In the genomic region with DNA sequence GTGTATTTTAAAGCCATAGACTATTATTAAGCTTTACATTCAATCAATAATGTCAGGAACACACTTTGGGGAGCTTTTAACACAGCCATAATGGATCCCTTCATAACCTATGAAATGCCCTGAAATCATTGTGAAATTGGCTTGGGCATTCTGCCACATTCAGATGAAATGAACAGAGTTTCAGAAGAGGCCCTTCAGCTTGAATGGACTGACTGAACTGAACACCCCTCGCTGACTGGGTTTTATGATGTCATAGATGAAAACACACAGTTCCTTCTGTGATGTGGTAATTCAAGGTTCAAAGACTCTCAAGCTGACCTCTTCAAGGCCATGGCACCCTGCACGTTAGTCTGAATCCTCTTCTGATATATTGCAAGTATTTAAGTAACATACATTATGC, we compare ENCODE assay signal across 13 mouse cellular contexts.
"Had no signal": no experiment of that assay in that cellular context is flagged by ENCODE, and none has a peak within 500 bp of the region (broad histone marks: within the 10 kb centered on the region; RNA-seq: fewer than 3 reads in every experiment).

No protein-coding gene starts in this region.

- H3K9ac ChIP-seq: limb, embryonic 15.5 days; liver, embryonic 12.5 days; neural tube, embryonic 12.5 days had no signal

- H3K4me3 ChIP-seq: layer of hippocampus, adult 2 months; limb, embryonic 15.5 days; liver, embryonic 12.5 days; neural tube, embryonic 12.5 days had no signal

- H3K27me3 ChIP-seq: limb, embryonic 15.5 days; liver, embryonic 12.5 days; neural tube, embryonic 12.5 days had no signal

- DNase-seq: kidney, adult 11 months; kidney, adult 9 months; kidney, postnatal 10 days; kidney, postnatal 4 days; left cerebral cortex, postnatal 4 days; midbrain, embryonic 14.5 days; thymus, adult 2 months; thymus, postnatal 25 days had no signal

- H3K4me1 ChIP-seq: limb, embryonic 15.5 days; liver, embryonic 12.5 days; neural tube, embryonic 12.5 days had no signal

- H3K9me3 ChIP-seq: limb, embryonic 15.5 days; liver, embryonic 12.5 days; neural tube, embryonic 12.5 days had no signal

- H3K4me2 ChIP-seq: limb, embryonic 15.5 days; liver, embryonic 12.5 days; neural tube, embryonic 12.5 days had no signal

- H3K27ac ChIP-seq: layer of hippocampus, adult 2 months; limb, embryonic 15.5 days; liver, embryonic 12.5 days; neural tube, embryonic 12.5 days; stomach, postnatal 0 days had no signal

- H3K36me3 ChIP-seq: limb, embryonic 15.5 days; liver, embryonic 12.5 days; neural tube, embryonic 12.5 days had no signal

- ATAC-seq: liver, embryonic 12.5 days had no signal
